Mouse (Mus musculus) C2C12 (cell line): Measurements from ENCODE around the gene Ebpl.

Experiments used
- CTCF ChIP-seq: IDR thresholded peaks from one replicate; pipeline ENCODE4 v1.5.1; 2011; ENCODE audit not compliant: control insufficient read depth, insufficient read depth, insufficient read length
- FOSL1 ChIP-seq: IDR thresholded peaks from one replicate; pipeline ENCODE4 v1.8.0; 2011; ENCODE audit warnings: mild to moderate bottlenecking, low read length; ENCODE audit not compliant: poor library complexity, insufficient read depth, severe bottlenecking
- MAX ChIP-seq: IDR thresholded peaks from one replicate; pipeline ENCODE4 v1.6.1; 2011; ENCODE audit warnings: mild to moderate bottlenecking, control low read depth

GRCm38 (mm10) chr14:61301323-61301722 is 58.9 kb downstream of the Ebpl start:
- TF ChIP-seq CTCF (no peak), FOSL1 (no peak), MAX (no peak)
